Mouse (Mus musculus): ENCODE results near the gene Ppp2r1b. TPM values are rescaled to one million over a fixed set of nuclear protein-coding genes. Genes with fewer than 3 reads are reported as not detected.
"Not testable (repeated sequence)": the region's sequence is repeated elsewhere in the genome, so short reads cannot be mapped to it uniquely, and the experiment has no call there.

Gene Ppp2r1b
- polyA plus RNA-seq, 1 experiment from 2014 or later = 95.9 TPM

DNA sequence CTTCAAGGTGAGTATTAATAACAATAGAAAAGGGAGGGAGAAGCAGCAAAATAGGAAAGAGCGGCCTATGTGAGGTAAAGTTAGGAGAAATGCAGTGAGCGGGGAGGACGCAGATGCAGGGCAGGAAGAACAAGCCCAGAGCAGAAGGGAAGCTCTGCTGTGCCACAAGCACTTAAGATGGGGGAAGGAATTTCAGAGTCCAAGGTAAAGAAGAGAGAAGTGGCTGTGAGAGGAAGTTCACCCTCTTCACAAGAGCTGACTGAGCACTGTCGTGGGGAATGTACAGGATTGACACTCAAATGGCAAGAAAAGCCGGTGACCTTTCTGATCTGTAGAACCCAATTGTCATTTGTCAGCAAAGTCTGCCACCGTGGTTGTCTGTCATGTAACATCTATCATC lies 27.1 kb upstream of the Ppp2r1b start:
- Histone ChIP-seq H3K27me3 (no peaks in the 10 kb centered on the region), H3K36me3 (peaks cover 34% of the 10 kb centered on the region), H3K4me2 (replicated peaks) (no peak overlapping the region), H3K27ac (replicated peaks) (no peak overlapping the region), H3K9ac (replicated peaks) (no peak overlapping the region), H3K4me1 (no peaks in the 10 kb centered on the region), H3K9me3 (no peaks in the 10 kb centered on the region), H3K4me3 (no peak overlapping the region)
- WGBS = 94% methylated on average over 6 of the region's 6 CpGs
- ATAC-seq (replicated peaks) = no peak

DNA sequence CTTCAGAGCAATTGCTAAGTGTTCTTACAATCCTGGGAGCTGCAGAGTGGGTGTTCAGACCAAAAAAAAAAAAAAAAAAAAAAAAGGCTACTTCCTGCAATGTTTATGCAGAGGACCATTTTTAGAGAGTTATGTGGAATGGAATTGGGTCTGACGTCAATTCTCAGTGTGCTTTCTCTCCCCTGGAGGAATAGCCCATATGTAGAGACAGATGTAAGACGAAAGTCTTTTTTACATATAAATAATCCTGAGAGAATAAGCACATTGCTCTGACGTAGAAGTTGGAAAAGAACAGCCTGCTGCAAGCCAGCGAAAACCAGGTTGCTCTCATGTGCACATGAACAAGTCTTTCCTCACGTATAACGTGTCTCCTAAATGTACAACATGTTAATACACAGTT lies 25.4 kb upstream of the Ppp2r1b start:
- H3K27me3 ChIP-seq = no peaks in the 10 kb centered on the region
- H3K4me3 ChIP-seq = no peak overlapping the region
- no peak overlapping the region for H3K9ac ChIP-seq (replicated peaks)
- H3K27ac ChIP-seq (replicated peaks) = no peak overlapping the region
- no peak overlapping the region for H3K4me2 ChIP-seq (replicated peaks)
- 87% methylated on average over 6 of the region's 6 CpGs for WGBS
- no peak for ATAC-seq (replicated peaks)
- no peaks in the 10 kb centered on the region for H3K4me1 ChIP-seq
- H3K9me3 ChIP-seq = no peaks in the 10 kb centered on the region
- H3K36me3 ChIP-seq = peaks cover 28% of the 10 kb centered on the region

GRCm38 (mm10) chr9:50821651-50822050 lies 23.4 kb upstream of the Ppp2r1b start:
- WGBS = 86% methylated on average over 6 of the region's 6 CpGs
- no peak for ATAC-seq (replicated peaks)
- H3K27me3 ChIP-seq = no peaks in the 10 kb centered on the region
- H3K27ac ChIP-seq (replicated peaks) = no peak overlapping the region
- no peaks in the 10 kb centered on the region for H3K9me3 ChIP-seq
- H3K4me3 ChIP-seq = no peak overlapping the region
- H3K9ac ChIP-seq (replicated peaks) = no peak overlapping the region
- no peaks in the 10 kb centered on the region for H3K4me1 ChIP-seq
- H3K36me3 ChIP-seq = peaks cover 22% of the 10 kb centered on the region
- H3K4me2 ChIP-seq (replicated peaks) = no peak overlapping the region

GRCm38 (mm10) chr9:50822216-50822615 lies 22.9 kb upstream of the Ppp2r1b start:
- Histone ChIP-seq H3K4me2 (replicated peaks) (no peak overlapping the region), H3K4me3 (no peak overlapping the region), H3K36me3 (peaks cover 17% of the 10 kb centered on the region), H3K27me3 (no peaks in the 10 kb centered on the region), H3K9ac (replicated peaks) (no peak overlapping the region), H3K27ac (replicated peaks) (no peak overlapping the region), H3K4me1 (no peaks in the 10 kb centered on the region), H3K9me3 (no peaks in the 10 kb centered on the region)
- WGBS = 97% methylated on average over 5 of the region's 5 CpGs
- no peak for ATAC-seq (replicated peaks)

DNA sequence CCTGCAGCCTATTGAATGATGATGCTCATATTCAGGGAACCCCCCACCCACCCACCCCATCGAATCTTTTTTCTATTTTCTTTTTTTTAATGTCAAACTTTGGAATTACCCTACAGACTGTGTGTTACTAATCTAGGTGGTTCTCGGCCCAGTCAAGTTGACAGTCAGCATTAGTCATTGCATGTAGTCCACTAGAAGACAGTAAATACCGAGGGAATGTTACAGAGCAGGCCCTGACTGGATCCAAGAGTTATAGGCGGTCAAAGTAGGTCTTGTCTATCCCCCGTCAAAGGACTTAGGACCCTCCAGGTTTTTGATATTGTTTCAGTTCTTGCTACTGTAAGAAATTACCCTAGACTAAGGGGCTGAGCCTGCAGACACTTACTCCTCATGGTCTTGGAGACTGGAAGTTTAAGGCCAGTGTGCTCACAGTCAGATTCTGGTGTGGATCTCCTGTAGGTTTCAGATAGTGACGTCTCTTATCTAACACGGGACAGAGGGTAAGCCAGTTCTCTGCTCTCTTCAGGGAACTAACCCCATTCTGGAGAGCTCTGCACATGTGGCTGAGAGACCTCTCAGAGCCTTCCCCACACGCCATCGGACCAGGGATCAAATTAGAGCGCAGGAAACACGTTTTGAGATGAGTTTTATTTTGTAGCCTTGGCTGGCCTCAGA lies 21.2 kb upstream of the Ppp2r1b start:
- Histone ChIP-seq H3K27ac (replicated peaks) (no peak overlapping the region), H3K4me2 (replicated peaks) (no peak overlapping the region), H3K9me3 (no peaks in the 10 kb centered on the region), H3K27me3 (no peaks in the 10 kb centered on the region), H3K4me3 (no peak overlapping the region), H3K36me3 (peaks cover 13% of the 10 kb centered on the region; the same call in 1 of the 2 replicates), H3K9ac (replicated peaks) (no peak overlapping the region), H3K4me1 (no peaks in the 10 kb centered on the region)
- WGBS = 92% methylated on average over 11 of the region's 11 CpGs
- no peak for ATAC-seq (replicated peaks)

DNA sequence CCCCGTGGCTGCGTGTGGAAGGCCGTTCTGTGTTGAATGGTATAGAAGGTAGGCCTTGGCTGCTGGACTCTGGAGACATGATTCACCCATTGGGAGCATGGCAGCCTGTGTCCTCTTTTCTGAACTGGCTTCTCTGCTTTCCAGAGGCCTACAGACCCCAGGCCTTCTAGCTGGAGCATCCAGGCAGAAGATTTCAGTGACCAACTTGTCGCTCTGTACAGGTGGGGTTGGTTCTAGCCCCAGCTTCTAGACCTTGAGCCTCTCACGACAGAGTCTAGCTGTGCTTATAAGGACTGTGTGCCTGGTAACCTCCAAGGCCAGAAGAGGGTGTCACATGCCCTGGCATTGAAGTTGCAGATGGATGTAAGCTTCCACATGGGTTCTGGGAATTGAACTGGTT lies 13.6 kb upstream of the Ppp2r1b start:
- WGBS = 89% methylated on average over 5 of the region's 5 CpGs
- Histone ChIP-seq H3K4me2 (replicated peaks) (no peak overlapping the region), H3K27me3 (no peaks in the 10 kb centered on the region), H3K4me1 (no peaks in the 10 kb centered on the region), H3K9me3 (no peaks in the 10 kb centered on the region), H3K36me3 (peaks cover 3% of the 10 kb centered on the region; the same call in 1 of the 2 replicates), H3K27ac (replicated peaks) (no peak overlapping the region), H3K9ac (replicated peaks) (no peak overlapping the region), H3K4me3 (no peak overlapping the region)
- ATAC-seq (replicated peaks) = no peak

DNA sequence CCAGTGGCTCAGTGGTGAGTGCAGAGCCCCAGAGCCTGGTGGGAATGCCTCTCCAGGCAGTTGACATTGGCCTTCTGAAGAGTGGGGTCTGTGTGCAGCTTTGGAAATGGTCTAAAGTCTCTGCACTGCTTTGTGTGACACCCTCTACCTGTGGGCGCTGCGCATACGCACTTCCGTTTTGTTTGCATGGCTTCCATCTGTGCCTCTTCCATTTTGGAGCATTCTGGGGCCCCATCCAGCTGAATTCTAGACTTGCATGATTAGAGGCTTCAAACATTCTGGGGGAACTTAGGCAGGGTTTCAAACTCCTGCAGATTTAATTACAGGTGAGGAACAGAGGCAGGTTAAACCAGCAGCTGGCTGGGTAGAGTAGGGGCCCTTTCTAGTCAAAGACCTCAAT lies 12.9 kb upstream of the Ppp2r1b start:
- no peak for ATAC-seq (replicated peaks)
- H3K27me3 ChIP-seq = no peaks in the 10 kb centered on the region
- no peak overlapping the region for H3K27ac ChIP-seq (replicated peaks)
- 95% methylated on average over 4 of the region's 4 CpGs for whole genome bisulfite sequencing
- H3K4me1 ChIP-seq = no peaks in the 10 kb centered on the region
- no peak overlapping the region for H3K9ac ChIP-seq (replicated peaks)
- peaks cover 3% of the 10 kb centered on the region; the same call in 1 of the 2 replicates for H3K36me3 ChIP-seq
- no peak overlapping the region for H3K4me2 ChIP-seq (replicated peaks)
- H3K4me3 ChIP-seq = no peak overlapping the region
- no peaks in the 10 kb centered on the region for H3K9me3 ChIP-seq

GRCm38 (mm10) chr9:50832582-50832981 lies 12.5 kb upstream of the Ppp2r1b start:
- H3K9me3 ChIP-seq; H3K4me3 ChIP-seq; H3K9ac ChIP-seq (replicated peaks); H3K4me2 ChIP-seq (replicated peaks); H3K36me3 ChIP-seq; ATAC-seq (replicated peaks); H3K27me3 ChIP-seq; H3K27ac ChIP-seq (replicated peaks); H3K4me1 ChIP-seq: not testable (repeated sequence)
- 80% methylated on average over 2 of the region's 2 CpGs for WGBS

GRCm38 (mm10) chr9:50833786-50834185 lies 11.3 kb upstream of the Ppp2r1b start:
- no peak for ATAC-seq (replicated peaks)
- Histone ChIP-seq H3K4me1 (no peaks in the 10 kb centered on the region), H3K27ac (replicated peaks) (no peak overlapping the region), H3K9ac (replicated peaks) (no peak overlapping the region), H3K4me2 (replicated peaks) (no peak overlapping the region), H3K27me3 (no peaks in the 10 kb centered on the region), H3K4me3 (no peak overlapping the region), H3K36me3 (no peaks in the 10 kb centered on the region), H3K9me3 (no peaks in the 10 kb centered on the region)
- 84% methylated on average over 8 of the region's 8 CpGs for WGBS

DNA sequence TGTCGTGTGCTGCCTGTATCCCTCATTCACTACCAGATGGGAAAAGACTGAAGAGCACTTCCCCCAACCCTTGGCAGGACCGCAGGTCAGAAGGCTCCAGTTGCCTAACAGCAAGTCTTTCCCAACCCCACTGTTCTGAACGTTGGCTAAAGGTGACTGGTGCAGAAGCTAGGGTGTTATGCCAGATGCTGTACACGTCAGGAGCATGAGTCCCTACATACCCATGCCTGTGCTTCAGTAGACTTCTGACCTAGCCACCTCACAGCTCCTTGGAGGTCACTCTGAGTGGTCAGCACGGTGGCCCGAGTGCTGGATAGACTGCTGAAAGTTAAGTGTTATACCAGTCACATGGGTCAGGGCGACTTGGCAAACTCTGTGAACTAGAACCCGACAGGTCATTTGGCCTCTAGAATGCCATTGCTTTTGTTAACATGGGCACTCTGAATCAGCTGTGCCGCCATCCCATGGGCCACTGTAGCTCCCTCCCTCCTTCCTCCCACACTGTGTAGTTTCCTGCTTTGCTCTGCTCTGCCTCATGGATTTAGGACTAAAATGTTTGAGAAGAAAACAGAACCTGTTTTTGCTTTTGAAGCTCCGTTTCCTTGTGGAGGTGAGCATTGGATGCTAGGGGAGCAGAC lies 9.9 kb upstream of the Ppp2r1b start:
- no peaks in the 10 kb centered on the region for H3K36me3 ChIP-seq
- H3K4me3 ChIP-seq = no peak overlapping the region
- H3K4me2 ChIP-seq (replicated peaks) = no peak overlapping the region
- no peak for ATAC-seq (replicated peaks)
- H3K27me3 ChIP-seq = no peaks in the 10 kb centered on the region
- H3K27ac ChIP-seq (replicated peaks) = no peak overlapping the region
- no peaks in the 10 kb centered on the region for H3K4me1 ChIP-seq
- H3K9me3 ChIP-seq = no peaks in the 10 kb centered on the region
- 90% methylated on average over 10 of the region's 10 CpGs for WGBS
- H3K9ac ChIP-seq (replicated peaks) = no peak overlapping the region

DNA sequence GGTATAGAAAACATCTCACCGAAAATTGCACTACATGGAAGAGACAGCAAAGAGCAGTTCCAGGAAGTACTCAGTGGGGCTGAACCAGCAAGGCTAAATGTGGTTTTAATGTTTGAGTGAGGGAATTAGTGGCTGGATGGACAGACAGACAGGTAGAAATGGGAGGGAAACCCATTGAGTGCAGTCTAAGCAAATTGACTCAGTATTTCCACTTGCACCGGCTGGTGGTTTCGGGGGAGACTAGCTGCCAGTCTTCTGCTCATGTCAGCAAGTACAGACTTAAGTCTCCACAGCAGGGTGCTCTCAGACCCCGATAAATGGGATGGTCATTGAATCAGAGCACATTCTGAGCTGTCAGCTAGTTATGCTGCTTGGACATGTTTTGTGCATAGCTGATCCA lies 9.0 kb upstream of the Ppp2r1b start:
- H3K4me2 ChIP-seq (replicated peaks) = no peak overlapping the region
- H3K27ac ChIP-seq (replicated peaks) = no peak overlapping the region
- H3K4me1 ChIP-seq = no peaks in the 10 kb centered on the region
- no peaks in the 10 kb centered on the region for H3K36me3 ChIP-seq
- no peak for ATAC-seq (replicated peaks)
- H3K9ac ChIP-seq (replicated peaks) = no peak overlapping the region
- no peaks in the 10 kb centered on the region for H3K27me3 ChIP-seq
- whole genome bisulfite sequencing = 80% methylated on average over 4 of the region's 4 CpGs
- no peaks in the 10 kb centered on the region for H3K9me3 ChIP-seq
- H3K4me3 ChIP-seq = no peak overlapping the region

GRCm38 (mm10) chr9:50841079-50841789 lies 3.9 kb upstream of the Ppp2r1b start:
- 86% methylated on average over 13 of the region's 13 CpGs for WGBS
- Histone ChIP-seq H3K4me2 (replicated peaks) (no peak overlapping the region), H3K4me1 (no peaks in the 10 kb centered on the region), H3K9me3 (no peaks in the 10 kb centered on the region), H3K27ac (replicated peaks) (no peak overlapping the region), H3K9ac (replicated peaks) (no peak overlapping the region), H3K27me3 (no peaks in the 10 kb centered on the region), H3K36me3 (peaks cover 4% of the 10 kb centered on the region), H3K4me3 (no peak overlapping the region)
- ATAC-seq (replicated peaks) = no peak
